Mouse (Mus musculus) frontal cortex, postnatal 14 days (tissue): Measurements from ENCODE around the gene Pon1.

Experiments used
- DNase-seq, 2 experiments: peaks; one replicate each; pipeline ENCODE4 v3.0.0; 2022; ENCODE audit warnings: low spot score in 2 of 2

Pon1 gene

GRCm38 (mm10) chr6:5136046-5136445, 57.7 kb downstream of the Pon1 start:
- no peak for DNase-seq

GRCm38 (mm10) chr6:5134986-5135385, 58.8 kb downstream of the Pon1 start:
- DNase-seq, result no peak

GRCm38 (mm10) chr6:5129364-5130093, 64.2 kb downstream of the Pon1 start:
- no peak for DNase-seq

- no peak for DNase-seq
These were observed 73.5 kb downstream of the Pon1 start for GRCm38 (mm10) chr6:5120229-5120628.

- no peak for DNase-seq
These were observed 74.4 kb downstream of the Pon1 start for GRCm38 (mm10) chr6:5119181-5119910.
